Mouse (Mus musculus): Measurements from ENCODE around the gene Mrps18b. TPM values are rescaled to one million over a fixed set of nuclear protein-coding genes. Genes with fewer than 3 reads are reported as not detected.

The Mrps18b gene
- polyA plus RNA-seq, 2 experiments, result 51.6 to 74.1 TPM

DNA sequence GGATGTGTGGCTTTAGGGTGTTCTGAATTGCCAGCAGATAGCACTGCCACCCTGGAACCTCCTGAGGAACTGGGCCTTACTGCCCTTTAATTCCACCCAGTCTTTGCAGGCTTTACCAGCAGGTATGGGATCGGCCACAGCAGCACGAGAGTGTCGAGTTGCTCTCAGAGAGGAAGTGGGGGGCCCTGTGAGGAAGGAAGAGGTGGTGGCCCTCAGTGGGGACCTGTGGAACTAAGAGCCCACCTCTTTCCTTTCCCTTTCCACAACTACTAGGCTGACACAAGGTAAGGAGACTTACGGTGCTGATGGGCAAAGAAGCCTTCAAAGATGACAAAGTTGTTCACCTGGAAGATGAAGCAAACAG is 12.2 kb downstream of the Mrps18b start:
- H3K9me3 ChIP-seq (ENCODE audit: control insufficient read depth, low read length), result no peaks in the 10 kb centered on the region
- 31% methylated on average over 4 of the region's 4 CpGs for WGBS (ENCODE audit: insufficient replicate concordance)
- H3K36me3 ChIP-seq (replicated peaks; ENCODE audit: control insufficient read depth, insufficient read depth, low read depth), result no peaks in the 10 kb centered on the region; the same call in 1 of the 2 replicates
- DNase-seq (ENCODE audit: low read depth in 3 of 3, low spot score in 3 of 3) (no peak), ATAC-seq (ENCODE audit: insufficient read depth) (no peak)
- H3K4me3 ChIP-seq (ENCODE audit: insufficient read depth in 1 of 2, low read depth in 2 of 2, low read length in 2 of 2), result no peak overlapping the region
- H3K27me3 ChIP-seq (ENCODE audit: control insufficient read depth, insufficient read depth, low read length), result no peaks in the 10 kb centered on the region
- H3K4me2 ChIP-seq (ENCODE audit: low read depth), result no peak overlapping the region
- no peak overlapping the region for H3K9ac ChIP-seq (replicated peaks)
- no peak overlapping the region for H3K27ac ChIP-seq
- H3K4me1 ChIP-seq (replicated peaks; ENCODE audit: control insufficient read depth in 2 of 2, insufficient read depth in 2 of 2, low read length in 1 of 2), result peaks cover 1 to 9% of the 10 kb centered on the region in 2 experiments; a peak in 3 of 4 replicates
- TF ChIP-seq EP300 (IDR thresholded peaks at IDR 0.05; ENCODE audit: low read depth), result no peak
- no peak for TF ChIP-seq CTCF (IDR thresholded peaks at IDR 0.05; ENCODE audit: low read depth)

DNA sequence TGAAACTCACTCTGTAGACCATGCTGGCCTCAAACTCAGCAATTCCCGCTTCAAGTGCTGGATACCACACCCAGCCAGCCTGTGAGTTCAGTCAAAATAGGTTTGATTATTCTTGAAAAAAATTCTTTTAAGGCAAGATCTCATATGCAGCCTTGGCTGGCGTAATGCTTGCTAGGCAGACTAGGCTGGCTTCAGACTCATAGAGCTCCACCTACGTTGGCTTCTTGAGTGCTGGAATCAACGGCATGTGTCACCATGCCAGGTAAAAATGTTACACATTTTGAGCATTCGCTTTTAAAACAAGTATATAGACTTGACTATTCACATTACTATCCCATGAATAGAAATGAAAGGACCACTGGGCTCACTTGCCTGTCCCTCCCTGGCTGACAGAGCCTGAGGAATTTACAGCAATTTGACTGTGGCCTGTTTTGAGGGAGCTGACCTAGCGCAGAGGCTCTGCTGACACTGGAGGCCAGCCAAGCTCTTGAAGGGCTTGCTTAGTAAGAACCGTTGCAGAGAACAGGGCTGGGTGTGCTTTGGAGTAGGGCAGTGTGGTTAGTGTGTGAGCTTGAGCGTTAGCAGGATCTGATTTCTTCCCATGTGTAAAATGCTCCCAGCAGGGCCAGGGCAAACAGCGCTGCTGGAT is 12.7 kb downstream of the Mrps18b start:
- Histone ChIP-seq H3K4me3 (ENCODE audit: insufficient read depth in 1 of 2, low read depth in 2 of 2, low read length in 2 of 2) (no peak overlapping the region), H3K36me3 (replicated peaks; ENCODE audit: control insufficient read depth, insufficient read depth, low read depth) (no peaks in the 10 kb centered on the region; the same call in 1 of the 2 replicates), H3K9me3 (ENCODE audit: control insufficient read depth, low read length) (no peaks in the 10 kb centered on the region), H3K27ac (no peak overlapping the region), H3K9ac (replicated peaks) (no peak overlapping the region), H3K4me2 (ENCODE audit: low read depth) (no peak overlapping the region), H3K27me3 (ENCODE audit: control insufficient read depth, insufficient read depth, low read length) (no peaks in the 10 kb centered on the region), H3K4me1 (replicated peaks; ENCODE audit: control insufficient read depth in 2 of 2, insufficient read depth in 2 of 2, low read length in 1 of 2) (peaks cover 0 to 8% of the 10 kb centered on the region in 2 experiments; a peak in 2 of 4 replicates)
- no peak for DNase-seq (ENCODE audit: low read depth in 3 of 3, low spot score in 3 of 3)
- no peak for ATAC-seq (ENCODE audit: insufficient read depth)
- TF ChIP-seq EP300 (IDR thresholded peaks at IDR 0.05; ENCODE audit: low read depth) (no peak), CTCF (IDR thresholded peaks at IDR 0.05; ENCODE audit: low read depth) (no peak)
- 59% methylated on average over 9 of the region's 9 CpGs for WGBS (ENCODE audit: insufficient replicate concordance)

DNA sequence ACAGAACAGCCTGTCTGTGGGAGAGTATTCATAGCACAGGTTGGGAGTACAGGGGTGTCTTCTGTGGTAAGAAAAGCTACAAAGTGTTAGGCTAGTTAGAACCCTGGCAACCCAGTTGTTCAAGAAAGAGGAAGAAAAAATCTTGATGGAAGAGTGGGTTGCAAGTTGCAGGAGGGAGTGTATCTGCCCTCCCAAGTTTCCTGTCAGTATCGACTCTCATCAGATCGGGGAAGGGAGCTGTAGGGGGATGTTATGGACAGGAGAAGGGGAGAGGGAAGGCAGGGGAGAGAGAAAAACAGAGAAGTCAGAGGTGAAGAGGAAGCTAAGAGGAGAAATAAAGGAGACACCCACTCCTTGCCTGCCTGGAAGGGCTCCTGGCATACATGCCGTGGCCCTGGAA is 15.6 kb downstream of the Mrps18b start:
- no peaks in the 10 kb centered on the region; the same call in 1 of the 2 replicates for H3K36me3 ChIP-seq (replicated peaks; ENCODE audit: control insufficient read depth, insufficient read depth, low read depth)
- no peak overlapping the region for H3K27ac ChIP-seq
- DNase-seq (ENCODE audit: low read depth in 3 of 3, low spot score in 3 of 3) (no peak), ATAC-seq (ENCODE audit: insufficient read depth) (no peak)
- H3K9me3 ChIP-seq (ENCODE audit: control insufficient read depth, low read length), result no peaks in the 10 kb centered on the region
- no peak for TF ChIP-seq EP300 (IDR thresholded peaks at IDR 0.05; ENCODE audit: low read depth)
- no peak for TF ChIP-seq CTCF (IDR thresholded peaks at IDR 0.05; ENCODE audit: low read depth)
- no peak overlapping the region for H3K4me3 ChIP-seq (ENCODE audit: insufficient read depth in 1 of 2, low read depth in 2 of 2, low read length in 2 of 2)
- no peak overlapping the region for H3K4me2 ChIP-seq (ENCODE audit: low read depth)
- H3K27me3 ChIP-seq (ENCODE audit: control insufficient read depth, insufficient read depth, low read length), result no peaks in the 10 kb centered on the region
- 20% methylated on average over 3 of the region's 3 CpGs for WGBS (ENCODE audit: insufficient replicate concordance)
- H3K9ac ChIP-seq (replicated peaks), result no peak overlapping the region
- H3K4me1 ChIP-seq (replicated peaks; ENCODE audit: control insufficient read depth in 2 of 2, insufficient read depth in 2 of 2, low read length in 1 of 2), result peaks cover 7 to 20% of the 10 kb centered on the region in 2 experiments; a peak in 3 of 4 replicates

DNA sequence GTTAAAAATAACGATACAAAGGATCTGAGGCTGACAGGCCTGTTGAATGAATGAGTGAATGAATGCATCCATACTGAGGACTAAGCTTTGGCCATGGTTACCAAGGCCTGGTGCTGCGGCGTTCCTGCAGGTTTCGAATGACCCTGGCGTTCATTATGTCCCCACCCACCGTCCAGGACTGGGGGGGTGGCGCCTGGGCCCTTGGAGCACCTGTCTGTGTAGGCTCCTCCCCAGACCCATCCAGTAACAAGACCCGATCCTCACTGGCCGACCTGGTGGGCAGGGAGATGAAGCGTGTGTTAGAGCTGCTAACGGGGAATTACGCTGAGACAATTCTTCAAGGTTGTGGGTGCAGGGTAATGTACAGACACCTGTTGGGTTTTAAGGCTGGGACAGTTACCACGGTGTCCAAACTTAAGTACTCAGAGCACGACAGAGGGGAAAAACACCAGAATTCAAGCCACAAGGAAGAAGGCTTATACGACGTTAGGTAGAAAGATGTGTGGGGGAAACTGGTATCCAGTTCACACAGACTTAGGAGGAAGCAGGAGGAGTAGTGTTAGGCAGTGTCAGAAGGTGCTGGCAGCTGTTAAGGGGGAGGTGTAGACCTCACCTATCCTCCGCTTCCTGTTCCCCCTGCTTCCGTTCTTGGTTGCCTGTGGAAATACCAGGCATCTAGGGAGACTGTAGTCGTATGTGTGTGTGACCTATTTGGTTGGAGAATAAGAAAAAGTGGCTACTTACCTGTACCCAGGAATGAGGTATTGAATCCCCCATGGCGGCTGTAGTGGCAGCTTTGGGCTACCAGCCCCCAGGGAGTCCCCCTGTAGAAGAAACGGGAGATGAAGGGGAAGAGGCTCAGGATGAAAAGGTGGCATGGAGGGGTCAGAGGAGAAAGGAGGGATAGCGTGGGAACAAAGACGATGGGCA is 18.3 kb downstream of the Mrps18b start:
- no peak for DNase-seq (ENCODE audit: low read depth in 3 of 3, low spot score in 3 of 3)
- H3K27ac ChIP-seq, result peak overlapping the region; percentile 65
- H3K36me3 ChIP-seq (replicated peaks; ENCODE audit: control insufficient read depth, insufficient read depth, low read depth), result peaks cover 2% of the 10 kb centered on the region
- peak overlapping the region; percentile 25 to 81; a peak in 3 of 4 replicates for H3K4me3 ChIP-seq (ENCODE audit: insufficient read depth in 1 of 2, low read depth in 2 of 2, low read length in 2 of 2)
- H3K9me3 ChIP-seq (ENCODE audit: control insufficient read depth, low read length), result no peaks in the 10 kb centered on the region
- H3K4me1 ChIP-seq (replicated peaks; ENCODE audit: control insufficient read depth in 2 of 2, insufficient read depth in 2 of 2, low read length in 1 of 2), result peaks cover 7 to 22% of the 10 kb centered on the region in 2 experiments; a peak in 3 of 4 replicates
- peak overlapping the region; percentile 72 for H3K9ac ChIP-seq (replicated peaks)
- peak overlapping the region; percentile 90 for H3K4me2 ChIP-seq (ENCODE audit: low read depth)
- no peaks in the 10 kb centered on the region for H3K27me3 ChIP-seq (ENCODE audit: control insufficient read depth, insufficient read depth, low read length)
- 32% methylated on average over 23 of the region's 23 CpGs for WGBS (ENCODE audit: insufficient replicate concordance)
- TF ChIP-seq CTCF (IDR thresholded peaks at IDR 0.05; ENCODE audit: low read depth) (no peak), EP300 (IDR thresholded peaks at IDR 0.05; ENCODE audit: low read depth) (no peak)
- peak; percentile 51 for ATAC-seq (ENCODE audit: insufficient read depth)
